Mouse (Mus musculus): ENCODE measurements around the gene Prim1. TPM values are rescaled to one million over a fixed set of nuclear protein-coding genes. Genes with fewer than 3 reads are reported as not detected.

The Prim1 gene
- 1 to 10 TPM; 8.0 to 9.7 TPM for total RNA-seq (2021)
- long read RNA-seq, transcript Prim1-201 (13 exons, 1,583 nt), result major isoform, 8 of 14 reads
- long read RNA-seq, partial matches to known transcripts, result 2 of 14 reads
- long read RNA-seq, other reads (novel, unspliced or antisense), result 4 of 14 reads

GRCm38 (mm10) chr10:128015068-128015934 is at the start of gene Prim1:
Gene Prim1, plus strand, starts transcription at chr10:128015168.
- DNase-seq (ENCODE audit: low spot score in 2 of 2), result peak; percentile 65 to 80

- no peak for DNase-seq (ENCODE audit: low spot score in 2 of 2)
Measured at GRCm38 (mm10) chr10:127966506-127966905, 48.5 kb upstream of the Prim1 start.

GRCm38 (mm10) chr10:127969820-127970219 is 45.1 kb upstream of the Prim1 start:
- no peak for DNase-seq (ENCODE audit: low spot score in 2 of 2)

GRCm38 (mm10) chr10:127970359-127970831 is 44.6 kb upstream of the Prim1 start:
- no peak for DNase-seq (ENCODE audit: low spot score in 2 of 2)

- no peak for DNase-seq (ENCODE audit: low spot score in 2 of 2)
Measured at GRCm38 (mm10) chr10:127971135-127971534, 43.8 kb upstream of the Prim1 start.

GRCm38 (mm10) chr10:127974062-127974461 is 40.9 kb upstream of the Prim1 start:
- no peak for DNase-seq (ENCODE audit: low spot score in 2 of 2)

- no peak for DNase-seq (ENCODE audit: low spot score in 2 of 2)
Measured at GRCm38 (mm10) chr10:127975503-127975902, 39.5 kb upstream of the Prim1 start.

- DNase-seq (ENCODE audit: low spot score in 2 of 2), result peak in 1 of 2 experiments; percentile 13
Measured at GRCm38 (mm10) chr10:127984650-127985049, 30.3 kb upstream of the Prim1 start.

- no peak for DNase-seq (ENCODE audit: low spot score in 2 of 2)
Measured at GRCm38 (mm10) chr10:127985601-127986000, 29.4 kb upstream of the Prim1 start.

- DNase-seq (ENCODE audit: low spot score in 2 of 2), result no peak
Measured at GRCm38 (mm10) chr10:127996690-127997089, 18.3 kb upstream of the Prim1 start.

GRCm38 (mm10) chr10:127998260-127998659 is 16.7 kb upstream of the Prim1 start:
- DNase-seq (ENCODE audit: low spot score in 2 of 2), result no peak

GRCm38 (mm10) chr10:128003281-128003801 is 11.6 kb upstream of the Prim1 start:
- no peak for DNase-seq (ENCODE audit: low spot score in 2 of 2)

GRCm38 (mm10) chr10:128004918-128005317 is 10.1 kb upstream of the Prim1 start:
- no peak for DNase-seq (ENCODE audit: low spot score in 2 of 2)

- DNase-seq (ENCODE audit: low spot score in 2 of 2), result no peak
Measured at GRCm38 (mm10) chr10:128005479-128005878, 9.5 kb upstream of the Prim1 start.

- no peak for DNase-seq (ENCODE audit: low spot score in 2 of 2)
Measured at GRCm38 (mm10) chr10:128007446-128007845, 7.5 kb upstream of the Prim1 start, which contains the start of gene Hsd17b6. Gene Hsd17b6, minus strand, starts transcription at chr10:128007611.

GRCm38 (mm10) chr10:128008207-128008889 is 6.6 kb upstream of the Prim1 start:
- peak; percentile 82 to 87 for DNase-seq (ENCODE audit: low spot score in 2 of 2)

GRCm38 (mm10) chr10:128009735-128010134 is 5.2 kb upstream of the Prim1 start:
- no peak for DNase-seq (ENCODE audit: low spot score in 2 of 2)

- no peak for DNase-seq (ENCODE audit: low spot score in 2 of 2)
Measured at GRCm38 (mm10) chr10:128022196-128022595, 7.2 kb downstream of the Prim1 start.

- no peak for DNase-seq (ENCODE audit: low spot score in 2 of 2)
Measured at GRCm38 (mm10) chr10:128023496-128023895, 8.5 kb downstream of the Prim1 start.

GRCm38 (mm10) chr10:128029931-128030330 is 15.0 kb downstream of the Prim1 start:
- DNase-seq (ENCODE audit: low spot score in 2 of 2), result no peak

GRCm38 (mm10) chr10:128030860-128031259 is 15.9 kb downstream of the Prim1 start:
- DNase-seq (ENCODE audit: low spot score in 2 of 2), result no peak
